Mouse (Mus musculus): Measurements from ENCODE around the gene S100a1. TPM values are rescaled to one million over a fixed set of nuclear protein-coding genes. Genes with fewer than 3 reads are reported as not detected.

The S100a1 gene
- polyA plus RNA-seq, 1 experiment from 2014 or later: 19.8 TPM

DNA sequence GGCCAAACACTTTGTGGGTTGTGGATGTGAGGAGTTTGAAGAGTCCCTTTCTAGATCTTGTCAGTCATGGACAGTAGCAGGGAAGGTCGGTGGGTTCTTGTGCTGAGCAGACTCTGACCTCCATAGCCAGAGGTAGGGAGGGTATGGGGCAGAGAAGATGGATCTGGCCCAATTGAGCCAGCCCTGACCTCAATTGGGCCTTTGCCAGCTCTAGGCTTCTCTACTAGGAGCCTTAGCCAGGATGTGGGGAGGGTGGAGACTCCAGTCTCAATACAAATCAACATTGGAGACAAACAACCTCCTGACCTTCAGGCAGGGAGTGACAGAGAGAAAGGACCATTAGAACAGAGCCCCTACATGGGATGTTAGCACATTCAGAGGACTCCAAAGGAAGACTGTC is 1.1 kb upstream of the S100a1 start:
- Histone ChIP-seq H3K36me3 (replicated peaks; ENCODE audit: control insufficient read depth, insufficient read depth) (no peaks in the 10 kb centered on the region), H3K4me3 (replicated peaks; ENCODE audit: low read length) (peak overlapping the region; percentile 25; the same call in 1 of the 2 replicates), H3K9ac (no peak overlapping the region), H3K4me2 (replicated peaks) (peak overlapping the region; percentile 61), H3K4me1 (replicated peaks; ENCODE audit: control insufficient read depth, insufficient read depth, low read length) (peaks cover 11% of the 10 kb centered on the region), H3K27me3 (ENCODE audit: control insufficient read depth, insufficient read depth, low read length) (peaks cover 28% of the 10 kb centered on the region), H3K9me3 (ENCODE audit: control insufficient read depth, low read length) (no peaks in the 10 kb centered on the region), H3K27ac (no peak overlapping the region)
- 64% methylated on average over 1 of the region's 1 CpGs for WGBS
- ATAC-seq (ENCODE audit: low FRiP score): no peak
- DNase-seq (ENCODE audit: low spot score): no peak

DNA sequence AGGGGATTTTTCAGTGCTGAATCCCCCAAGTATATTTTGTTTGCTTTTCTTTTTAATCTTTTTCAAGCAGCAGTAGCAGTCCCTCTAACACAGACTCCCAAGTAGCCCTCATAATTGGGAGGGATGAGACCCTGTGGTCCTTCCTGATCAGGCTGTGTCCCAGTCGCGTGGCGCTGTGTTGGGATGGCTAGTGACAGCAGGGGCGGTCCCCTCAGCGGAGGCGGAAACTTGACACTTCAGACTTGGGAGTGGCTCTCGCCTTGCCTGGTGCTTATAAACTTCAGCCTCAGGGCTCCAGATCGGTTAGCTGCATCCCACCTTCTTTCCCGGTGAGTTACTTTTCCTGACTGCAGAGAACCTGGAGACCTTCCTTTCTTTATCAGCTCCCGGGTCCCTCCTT is 499 bp upstream of the S100a1 start:
- peak overlapping the region; percentile 25 for H3K4me3 ChIP-seq (replicated peaks; ENCODE audit: low read length)
- no peaks in the 10 kb centered on the region for H3K36me3 ChIP-seq (replicated peaks; ENCODE audit: control insufficient read depth, insufficient read depth)
- 1% methylated on average over 10 of the region's 10 CpGs for WGBS
- no peak for DNase-seq (ENCODE audit: low spot score)
- H3K9ac ChIP-seq: peak overlapping the region; percentile 44
- peak overlapping the region; percentile 61 for H3K4me2 ChIP-seq (replicated peaks)
- no peak for ATAC-seq (ENCODE audit: low FRiP score)
- H3K27ac ChIP-seq: no peak overlapping the region
- no peaks in the 10 kb centered on the region for H3K9me3 ChIP-seq (ENCODE audit: control insufficient read depth, low read length)
- H3K27me3 ChIP-seq (ENCODE audit: control insufficient read depth, insufficient read depth, low read length): peaks cover 28% of the 10 kb centered on the region
- peaks cover 11% of the 10 kb centered on the region for H3K4me1 ChIP-seq (replicated peaks; ENCODE audit: control insufficient read depth, insufficient read depth, low read length)

DNA sequence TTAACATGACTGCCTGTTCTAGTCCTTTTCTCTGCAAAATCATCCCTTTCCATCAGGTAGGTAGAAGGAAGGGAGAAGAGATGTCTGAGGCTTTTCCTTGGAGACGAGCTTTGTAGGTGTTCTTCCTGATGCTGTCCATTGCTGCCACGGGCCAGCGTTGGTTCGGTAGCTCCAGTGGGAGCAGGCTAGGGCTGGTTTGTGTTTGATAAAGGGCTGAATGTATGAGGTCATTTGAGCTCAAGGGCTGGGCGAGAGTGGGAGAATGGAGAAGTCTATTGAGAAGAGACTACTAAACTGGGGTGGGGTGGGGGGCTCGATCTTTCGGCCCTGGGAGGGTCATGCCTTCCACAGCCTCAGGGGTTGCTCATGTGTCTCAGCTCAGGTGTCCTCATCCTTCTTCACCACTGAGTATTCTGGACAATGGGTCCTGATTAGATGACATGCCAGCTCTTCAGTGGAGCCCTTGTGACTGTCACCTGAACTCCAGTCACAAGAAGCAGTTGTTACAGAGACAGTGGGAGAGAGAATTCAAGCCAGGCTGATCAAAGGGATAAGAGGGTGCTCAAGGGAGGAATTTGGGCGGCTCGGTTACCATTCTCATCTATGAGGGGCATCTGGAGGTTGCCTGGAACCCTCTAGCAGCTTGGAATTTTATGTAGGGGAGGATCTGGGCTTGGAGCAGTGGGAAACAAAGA is 1.1 kb downstream of the S100a1 start:
- ATAC-seq (ENCODE audit: low FRiP score): no peak
- H3K27ac ChIP-seq: no peak overlapping the region
- no peak for DNase-seq (ENCODE audit: low spot score)
- H3K4me2 ChIP-seq (replicated peaks): no peak overlapping the region; the same call in 1 of the 2 replicates
- H3K27me3 ChIP-seq (ENCODE audit: control insufficient read depth, insufficient read depth, low read length): peaks cover 28% of the 10 kb centered on the region
- H3K4me3 ChIP-seq (replicated peaks; ENCODE audit: low read length): no peak overlapping the region
- no peaks in the 10 kb centered on the region for H3K9me3 ChIP-seq (ENCODE audit: control insufficient read depth, low read length)
- no peak overlapping the region for H3K9ac ChIP-seq
- H3K36me3 ChIP-seq (replicated peaks; ENCODE audit: control insufficient read depth, insufficient read depth): no peaks in the 10 kb centered on the region
- WGBS: 79% methylated on average over 9 of the region's 9 CpGs
- H3K4me1 ChIP-seq (replicated peaks; ENCODE audit: control insufficient read depth, insufficient read depth, low read length): peaks cover 13% of the 10 kb centered on the region

DNA sequence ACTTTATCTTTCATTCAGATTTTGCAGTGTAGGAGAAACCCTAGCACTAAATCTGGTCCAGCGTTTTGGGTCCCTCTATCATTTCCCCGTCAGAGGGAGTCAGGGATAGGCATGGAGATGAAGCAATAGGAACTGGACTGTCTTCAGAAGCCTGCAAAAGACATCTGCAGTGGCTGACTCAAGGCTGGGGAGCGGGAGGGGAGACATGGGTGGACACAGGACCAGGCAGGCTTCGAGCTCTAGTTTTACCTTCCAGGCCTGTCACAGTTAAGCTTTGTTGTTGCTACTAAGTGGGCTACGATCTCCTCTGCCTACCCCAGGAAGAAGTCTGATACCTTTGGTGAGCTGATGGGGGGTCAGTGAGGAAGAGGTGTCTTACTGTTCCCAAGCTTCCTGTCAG is 1.9 kb downstream of the S100a1 start:
- peaks cover 5% of the 10 kb centered on the region for H3K36me3 ChIP-seq (replicated peaks; ENCODE audit: control insufficient read depth, insufficient read depth)
- H3K4me2 ChIP-seq (replicated peaks): no peak overlapping the region
- DNase-seq (ENCODE audit: low spot score): no peak
- peaks cover 21% of the 10 kb centered on the region for H3K4me1 ChIP-seq (replicated peaks; ENCODE audit: control insufficient read depth, insufficient read depth, low read length)
- WGBS: 86% methylated on average over 5 of the region's 5 CpGs
- no peak overlapping the region for H3K9ac ChIP-seq
- H3K27me3 ChIP-seq (ENCODE audit: control insufficient read depth, insufficient read depth, low read length): peaks cover 28% of the 10 kb centered on the region
- H3K27ac ChIP-seq: no peak overlapping the region
- H3K9me3 ChIP-seq (ENCODE audit: control insufficient read depth, low read length): no peaks in the 10 kb centered on the region
- no peak overlapping the region for H3K4me3 ChIP-seq (replicated peaks; ENCODE audit: low read length)
- no peak for ATAC-seq (ENCODE audit: low FRiP score)

DNA sequence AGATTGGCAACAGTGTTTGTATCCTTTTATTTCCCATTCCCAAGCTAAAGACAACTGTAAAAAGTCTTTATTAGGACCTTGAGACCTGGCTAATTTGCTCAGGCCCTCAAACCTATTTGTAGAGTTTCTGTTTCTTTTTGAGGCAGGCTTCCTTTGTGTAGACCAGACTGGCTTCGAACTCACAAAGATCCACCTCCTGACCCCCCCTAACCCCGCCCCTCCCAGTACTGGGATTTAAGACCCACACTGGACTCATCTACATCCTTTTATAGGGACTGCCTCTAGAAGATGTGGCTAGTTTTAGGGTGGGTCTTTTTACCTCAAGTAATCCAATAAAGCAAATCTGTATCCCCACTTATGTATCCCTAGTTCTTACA is 4.5 kb downstream of the S100a1 start:
- H3K4me3 ChIP-seq (replicated peaks; ENCODE audit: low read length): peak overlapping the region; percentile 90
- peak; percentile 24; the same call in 1 of the 2 replicates for ATAC-seq (ENCODE audit: low FRiP score)
- H3K9me3 ChIP-seq (ENCODE audit: control insufficient read depth, low read length): no peaks in the 10 kb centered on the region
- peaks cover 22% of the 10 kb centered on the region for H3K27me3 ChIP-seq (ENCODE audit: control insufficient read depth, insufficient read depth, low read length)
- peak overlapping the region; percentile 88 for H3K4me2 ChIP-seq (replicated peaks)
- DNase-seq (ENCODE audit: low spot score): no peak
- H3K36me3 ChIP-seq (replicated peaks; ENCODE audit: control insufficient read depth, insufficient read depth): peaks cover 30% of the 10 kb centered on the region
- WGBS: 15% methylated on average over 2 of the region's 2 CpGs
- peaks cover 21% of the 10 kb centered on the region for H3K4me1 ChIP-seq (replicated peaks; ENCODE audit: control insufficient read depth, insufficient read depth, low read length)
- no peak overlapping the region for H3K9ac ChIP-seq
- H3K27ac ChIP-seq: peak overlapping the region; percentile 30; the same call in 1 of the 2 replicates

DNA sequence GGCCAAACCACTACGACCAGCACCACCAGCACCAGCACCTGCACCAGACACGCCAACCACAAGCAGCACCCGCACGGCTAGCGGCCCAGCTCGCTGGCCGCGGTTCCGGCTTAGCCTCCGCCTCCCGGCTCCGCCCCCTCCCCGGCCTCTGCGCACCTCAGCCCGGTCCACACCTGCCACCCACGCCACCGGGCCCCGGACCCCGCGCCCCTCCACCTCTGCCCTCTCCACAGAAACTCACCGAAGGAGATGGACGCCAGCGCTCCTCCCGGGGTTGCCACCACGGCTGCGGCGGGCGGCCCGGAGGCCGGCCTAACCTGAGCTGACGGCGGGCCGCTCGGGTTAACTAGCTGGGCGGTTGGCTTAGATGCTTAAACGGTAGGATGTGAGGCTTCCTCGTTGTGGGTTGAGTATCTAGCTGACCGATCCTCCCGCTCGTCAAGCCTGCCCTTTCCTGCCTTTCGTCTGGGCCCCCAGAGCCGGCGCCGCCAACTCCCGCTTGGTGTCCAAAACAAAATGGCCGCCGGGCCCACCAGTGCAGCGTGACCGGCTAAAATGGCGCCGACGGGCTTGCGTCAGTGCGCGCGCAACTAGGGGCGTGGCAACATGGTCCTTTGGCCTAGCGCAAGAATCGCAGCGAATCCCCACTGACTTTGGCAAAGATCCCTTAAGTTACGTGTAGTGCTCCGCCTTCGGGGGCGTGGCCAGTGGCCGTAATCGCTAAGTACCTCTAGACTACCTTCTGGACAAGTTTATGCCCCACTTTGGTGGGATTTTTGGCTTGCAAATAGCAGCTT is 5.0 kb downstream of the S100a1 start, which contains the start of gene Chtop:
TSS of gene Chtop (minus strand) at position 549 of the 797 bp plus-strand sequence.
- DNase-seq (ENCODE audit: low spot score): peak; percentile 100
- peak; percentile 93 for ATAC-seq (ENCODE audit: low FRiP score)
- peak within 1 kb of the TSS; percentile 91 for H3K9ac ChIP-seq
- H3K9me3 ChIP-seq (ENCODE audit: control insufficient read depth, low read length): no peaks in the 10 kb centered on the region
- H3K4me3 ChIP-seq (replicated peaks; ENCODE audit: low read length): peak within 1 kb of the TSS; percentile 90
- H3K4me1 ChIP-seq (replicated peaks; ENCODE audit: control insufficient read depth, insufficient read depth, low read length): peaks cover 20% of the 10 kb centered on the region
- H3K36me3 ChIP-seq (replicated peaks; ENCODE audit: control insufficient read depth, insufficient read depth): peaks cover 36% of the 10 kb centered on the region
- H3K4me2 ChIP-seq (replicated peaks): peak within 1 kb of the TSS; percentile 88
- H3K27me3 ChIP-seq (ENCODE audit: control insufficient read depth, insufficient read depth, low read length): peaks cover 16% of the 10 kb centered on the region
- under 1% methylated on average over 66 of the region's 66 CpGs for WGBS
- peak within 1 kb of the TSS; percentile 93 for H3K27ac ChIP-seq

DNA sequence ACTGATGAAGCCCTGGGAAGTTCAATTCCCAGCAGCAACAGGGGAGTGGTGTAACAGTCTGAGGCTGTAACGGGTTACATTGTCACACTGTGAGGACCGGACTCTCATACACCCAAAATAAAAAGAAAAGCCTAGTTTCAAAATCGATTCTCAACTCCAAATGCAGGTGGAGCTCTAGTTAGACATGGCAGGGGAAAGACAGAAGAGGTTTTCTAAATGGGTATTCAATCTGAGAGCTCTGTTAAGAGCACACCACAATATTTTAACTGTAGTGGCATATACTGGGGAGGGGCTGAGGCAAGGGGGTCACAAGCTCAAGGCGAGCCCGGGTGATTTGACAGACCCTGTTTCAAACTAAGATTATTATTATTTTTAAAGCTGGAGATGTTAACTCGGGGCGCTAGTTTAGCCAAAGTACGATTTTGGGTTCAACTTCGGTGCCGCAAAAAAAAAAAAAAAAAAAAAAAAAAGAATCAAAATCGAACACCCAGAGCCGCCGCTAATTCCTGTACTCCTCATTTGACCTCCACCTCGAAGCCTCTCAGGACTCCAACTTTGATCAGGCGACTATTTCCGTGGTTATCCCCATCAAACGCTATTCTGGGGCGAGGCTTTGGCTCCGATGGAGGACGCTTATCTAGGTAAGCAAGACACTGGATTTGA is 5.8 kb downstream of the S100a1 start:
- peak overlapping the region; percentile 91 for H3K9ac ChIP-seq
- peak overlapping the region; percentile 90 for H3K4me3 ChIP-seq (replicated peaks; ENCODE audit: low read length)
- peaks cover 43% of the 10 kb centered on the region for H3K36me3 ChIP-seq (replicated peaks; ENCODE audit: control insufficient read depth, insufficient read depth)
- no peak; the same call in 1 of the 2 replicates for ATAC-seq (ENCODE audit: low FRiP score)
- H3K27ac ChIP-seq: peak overlapping the region; percentile 93
- 3% methylated on average over 20 of the region's 20 CpGs for WGBS
- peak overlapping the region; percentile 88 for H3K4me2 ChIP-seq (replicated peaks)
- H3K27me3 ChIP-seq (ENCODE audit: control insufficient read depth, insufficient read depth, low read length): peaks cover 9% of the 10 kb centered on the region; the same call in 1 of the 2 replicates
- DNase-seq (ENCODE audit: low spot score): no peak
- H3K4me1 ChIP-seq (replicated peaks; ENCODE audit: control insufficient read depth, insufficient read depth, low read length): peaks cover 21% of the 10 kb centered on the region
- H3K9me3 ChIP-seq (ENCODE audit: control insufficient read depth, low read length): no peaks in the 10 kb centered on the region

DNA sequence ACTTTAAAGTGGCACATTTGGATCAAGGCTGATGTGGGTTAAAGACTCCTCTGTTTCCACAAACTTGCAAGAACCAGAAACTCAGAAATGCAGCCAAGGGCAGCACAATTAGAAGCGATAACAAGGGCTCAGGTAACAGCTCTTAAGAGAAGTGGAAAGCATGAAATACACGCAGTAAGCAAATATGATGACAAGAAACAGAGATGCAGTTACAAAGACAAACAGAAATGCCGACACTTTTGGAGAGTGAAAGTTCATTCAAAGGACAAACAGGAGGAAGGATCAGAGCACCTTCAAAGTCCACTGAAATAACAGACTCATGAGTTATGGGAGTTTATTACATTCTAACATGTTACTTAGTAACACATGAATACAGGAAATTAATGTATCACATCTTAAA is 7.8 kb downstream of the S100a1 start:
- no peak overlapping the region for H3K4me2 ChIP-seq (replicated peaks)
- no peaks in the 10 kb centered on the region for H3K27me3 ChIP-seq (ENCODE audit: control insufficient read depth, insufficient read depth, low read length)
- H3K27ac ChIP-seq: no peak overlapping the region
- 93% methylated on average over 3 of the region's 3 CpGs for WGBS
- no peak overlapping the region for H3K9ac ChIP-seq
- no peak overlapping the region for H3K4me3 ChIP-seq (replicated peaks; ENCODE audit: low read length)
- no peaks in the 10 kb centered on the region for H3K9me3 ChIP-seq (ENCODE audit: control insufficient read depth, low read length)
- H3K4me1 ChIP-seq (replicated peaks; ENCODE audit: control insufficient read depth, insufficient read depth, low read length): peaks cover 21% of the 10 kb centered on the region
- ATAC-seq (ENCODE audit: low FRiP score) (no peak), DNase-seq (ENCODE audit: low spot score) (no peak)
- peaks cover 64% of the 10 kb centered on the region for H3K36me3 ChIP-seq (replicated peaks; ENCODE audit: control insufficient read depth, insufficient read depth)

DNA sequence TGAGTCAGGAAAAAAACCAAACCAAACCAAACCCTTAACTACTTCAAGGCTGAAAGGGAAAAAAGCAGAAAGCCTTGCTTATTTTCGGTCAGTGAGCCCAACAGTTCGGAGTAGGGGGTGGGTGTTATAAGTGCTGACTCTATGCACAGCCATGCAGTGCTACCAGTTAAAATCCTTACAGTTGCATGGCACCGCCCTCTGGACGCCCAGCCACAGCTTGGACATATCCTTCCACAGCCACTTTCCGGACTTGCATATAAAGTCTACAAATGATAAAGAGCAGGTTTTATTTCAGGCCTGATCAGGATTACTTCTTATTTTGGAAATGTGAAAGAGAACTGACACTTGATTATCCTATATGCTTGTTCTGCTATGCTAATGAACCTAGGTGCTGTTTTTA is 9.0 kb downstream of the S100a1 start:
- Histone ChIP-seq H3K9me3 (ENCODE audit: control insufficient read depth, low read length) (no peaks in the 10 kb centered on the region), H3K4me2 (replicated peaks) (no peak overlapping the region), H3K4me1 (replicated peaks; ENCODE audit: control insufficient read depth, insufficient read depth, low read length) (peaks cover 21% of the 10 kb centered on the region), H3K27me3 (ENCODE audit: control insufficient read depth, insufficient read depth, low read length) (no peaks in the 10 kb centered on the region), H3K36me3 (replicated peaks; ENCODE audit: control insufficient read depth, insufficient read depth) (peaks cover 73% of the 10 kb centered on the region), H3K4me3 (replicated peaks; ENCODE audit: low read length) (no peak overlapping the region), H3K27ac (no peak overlapping the region), H3K9ac (no peak overlapping the region)
- DNase-seq (ENCODE audit: low spot score) (no peak), ATAC-seq (ENCODE audit: low FRiP score) (no peak)
- 97% methylated on average over 5 of the region's 5 CpGs for WGBS

All from hindbrain, embryonic 14.5 days (tissue).